Mouse (Mus musculus) thymus, adult 2 months (tissue): Measurements from ENCODE around the gene Olfr1209.

Experiments used
- CTCF ChIP-seq: fragments of 200-500 bp; IDR thresholded peaks from 2 replicates; pipeline ENCODE4 v1.5.1; 2012; ENCODE audit warnings: mild to moderate bottlenecking, control low read depth, low read length, moderate library complexity, borderline replicate concordance; ENCODE audit not compliant: control insufficient read depth, poor library complexity, insufficient read depth; ENCODE audit errors: extremely low read depth
- POLR2A ChIP-seq: fragments of 200-500 bp; IDR thresholded peaks from 2 replicates; pipeline ENCODE4 v1.6.1; 2012; ENCODE audit warnings: mild to moderate bottlenecking, low read length, control low read depth, moderate library complexity; ENCODE audit not compliant: control insufficient read depth, poor library complexity, insufficient read depth; ENCODE audit errors: extremely low read depth

DNA sequence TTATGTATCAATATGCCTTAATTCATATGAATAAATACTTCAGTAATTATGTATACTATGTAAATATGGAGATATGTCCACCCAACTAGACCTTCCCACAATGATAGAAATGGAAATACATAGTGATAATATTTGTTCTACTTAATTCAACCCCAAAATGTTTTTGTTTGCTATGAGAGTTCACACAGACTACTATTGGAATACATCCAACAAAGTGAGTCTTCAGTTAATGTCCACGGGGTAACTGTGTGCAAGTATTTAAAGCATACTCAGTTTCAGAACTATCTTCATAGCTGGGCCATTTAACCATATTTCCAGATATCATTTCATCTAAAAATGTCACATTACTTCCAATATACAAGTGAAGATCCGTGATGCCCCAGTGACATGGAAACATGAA, 52.0 kb downstream of the Olfr1209 start, which contains the start of gene Olfr1206:
- TF ChIP-seq CTCF (no peak), POLR2A (no peak)
